Mouse (Mus musculus) frontal cortex, adult 2 months (tissue): ENCODE data around the gene Arhgap24. TPM values are rescaled to one million over a fixed set of nuclear protein-coding genes. Genes with fewer than 3 reads are reported as not detected.

Source experiments
- DNase-seq, 2 experiments: peaks; one replicate each; pipeline ENCODE4 v3.0.0; 2022; ENCODE audit warnings: low spot score in 1 of 2; ENCODE audit errors: extremely low spot score in 1 of 2
- polyA plus RNA-seq: library from polyadenylated mRNA; depleted of rRNA; stranded (reverse); fragments of >200 nt; gene quantifications from 2 replicates; pipeline ENCODE4 v1.2.3, GENCODE M21; 2012

Gene Arhgap24
- polyA plus RNA-seq, 1 experiment, result 6.2 TPM

DNA sequence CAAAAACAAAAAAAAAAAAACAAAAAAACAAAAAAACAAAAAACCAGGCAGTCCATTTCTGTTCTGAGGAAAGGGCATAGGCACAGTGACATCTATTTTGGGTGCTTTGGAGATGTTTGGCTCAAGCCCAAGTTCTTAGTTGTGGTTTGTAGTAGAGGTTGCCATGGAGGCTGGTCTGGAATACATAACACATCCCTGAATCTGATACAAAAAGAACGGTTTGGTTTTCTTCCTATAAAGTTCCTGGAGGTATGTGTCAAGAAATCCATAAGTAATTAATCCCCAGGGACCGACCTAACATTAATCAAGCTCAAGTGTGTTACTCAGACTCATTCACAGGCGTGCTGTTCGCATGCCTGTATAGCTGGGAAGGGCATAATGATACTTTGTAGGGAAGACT, 245.8 kb downstream of the Arhgap24 start:
- DNase-seq, result no peak

DNA sequence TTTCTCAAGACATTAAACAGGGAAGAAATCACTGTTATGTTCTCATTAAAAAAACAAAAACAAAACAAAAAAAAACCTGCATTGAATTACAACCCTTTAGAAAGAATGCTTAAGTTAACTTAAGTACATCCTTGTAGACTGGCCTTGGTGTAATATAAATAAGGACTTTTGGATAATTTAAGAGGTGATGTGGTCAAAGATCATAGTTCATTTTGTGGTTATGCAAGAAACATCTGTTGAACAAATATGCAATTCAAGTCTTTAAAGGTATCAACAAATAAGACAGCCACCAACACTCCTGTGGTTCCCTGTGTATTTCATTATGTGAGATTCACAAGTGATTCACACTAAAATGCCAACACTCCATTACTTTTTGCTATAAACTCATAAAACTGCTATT, 247.3 kb downstream of the Arhgap24 start:
- DNase-seq, result no peak

DNA sequence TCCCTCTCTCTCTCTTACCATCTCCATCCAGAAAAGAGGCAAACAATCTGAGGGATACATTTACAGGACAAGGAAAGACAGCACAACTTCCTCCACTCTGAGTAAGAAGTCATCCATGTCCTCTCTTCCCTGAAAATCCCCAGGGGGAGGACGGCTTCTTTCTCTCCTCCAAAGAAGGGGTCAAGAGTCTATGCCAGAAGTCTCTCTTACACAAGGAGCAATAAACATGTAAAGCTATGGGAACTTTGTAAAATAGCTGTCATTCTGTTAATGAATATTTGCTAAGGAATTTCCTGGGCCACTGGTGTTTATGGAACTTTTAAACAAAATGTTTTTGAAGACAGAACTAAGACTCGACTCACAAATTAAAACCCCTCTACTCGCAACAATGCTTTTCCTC, 248.3 kb downstream of the Arhgap24 start:
- no peak for DNase-seq

DNA sequence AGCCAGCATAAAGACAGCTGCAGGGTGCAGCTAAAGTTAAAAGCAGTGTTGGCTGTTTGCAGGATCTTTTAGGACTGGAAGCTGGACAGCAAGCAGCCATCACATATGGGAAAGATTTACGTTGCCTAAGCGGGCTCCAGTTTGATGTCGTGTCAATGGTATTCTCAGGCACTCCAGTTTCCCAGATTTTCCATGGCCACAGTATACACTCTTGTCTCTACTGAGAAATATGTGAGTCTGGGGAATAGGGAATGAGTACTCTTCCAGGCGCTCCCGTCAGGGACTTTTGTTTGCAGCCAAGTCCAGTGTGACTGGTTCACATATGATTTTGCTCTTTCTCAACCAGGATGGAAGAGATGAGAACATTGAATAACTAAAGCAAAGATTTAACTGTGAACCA, 254.9 kb downstream of the Arhgap24 start:
- no peak for DNase-seq

DNA sequence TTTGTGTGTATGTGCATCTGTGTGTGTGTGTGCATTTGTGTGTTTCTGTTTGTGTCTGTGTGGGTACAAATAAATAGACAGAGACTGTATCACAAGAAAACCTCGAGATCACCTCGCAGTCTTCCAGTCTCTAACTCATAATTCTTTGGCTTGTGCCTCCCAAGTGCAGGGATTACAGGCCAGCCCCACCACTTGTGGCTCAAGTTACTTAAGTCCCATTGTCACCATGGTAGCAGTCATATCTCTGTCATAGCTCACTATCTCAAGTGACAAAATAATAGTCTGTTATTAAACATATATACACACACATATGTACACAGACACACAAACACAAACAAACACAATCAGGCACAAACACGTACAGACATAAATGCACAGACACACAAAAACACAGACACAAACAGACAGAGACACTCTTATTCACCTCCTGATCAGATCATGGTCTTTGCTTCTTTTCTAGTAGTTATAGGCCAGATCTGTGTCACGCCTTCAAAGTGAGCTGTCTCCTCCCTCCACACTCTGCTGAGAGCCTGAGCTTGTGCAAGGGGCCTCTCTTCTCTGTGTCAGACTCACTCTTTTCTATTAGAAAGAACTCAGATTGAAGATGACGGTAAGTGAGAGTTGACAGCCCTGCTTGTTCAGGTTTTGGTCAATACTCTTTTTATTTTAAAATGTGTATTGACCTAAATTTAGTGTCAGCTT, 261.5 kb downstream of the Arhgap24 start:
- DNase-seq, result no peak

- no peak for DNase-seq
These were observed 262.2 kb downstream of the Arhgap24 start for GRCm38 (mm10) chr5:102743436-102743835.

GRCm38 (mm10) chr5:102744051-102744450, 262.9 kb downstream of the Arhgap24 start:
- DNase-seq, result no peak

GRCm38 (mm10) chr5:102748146-102748545, 267.0 kb downstream of the Arhgap24 start:
- DNase-seq, result no peak

GRCm38 (mm10) chr5:102749020-102749419, 267.8 kb downstream of the Arhgap24 start:
- peak in 1 of 2 experiments; percentile 23 for DNase-seq

GRCm38 (mm10) chr5:102750674-102751073, 269.5 kb downstream of the Arhgap24 start:
- peak in 1 of 2 experiments; percentile 7 for DNase-seq

- DNase-seq, result no peak
These were observed 270.6 kb downstream of the Arhgap24 start for GRCm38 (mm10) chr5:102751661-102752307.

DNA sequence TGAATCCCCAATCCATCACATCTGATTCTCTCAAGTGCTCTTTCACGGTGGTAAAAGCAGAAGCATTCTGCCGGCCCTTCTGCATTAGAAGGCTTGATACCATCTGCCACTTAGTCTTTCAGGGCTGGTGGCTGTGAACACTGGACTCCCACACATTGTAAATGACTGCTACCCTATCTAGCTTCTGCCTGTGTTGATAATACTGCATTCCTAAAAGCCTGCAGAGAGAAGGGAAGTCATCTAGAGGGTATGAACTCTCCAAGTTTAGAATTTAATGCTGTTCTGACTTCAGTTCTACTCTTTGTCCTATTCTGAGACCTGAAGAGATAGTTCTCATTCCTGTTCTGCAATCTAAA, 271.1 kb downstream of the Arhgap24 start:
- peak in 1 of 2 experiments; percentile 36 for DNase-seq

DNA sequence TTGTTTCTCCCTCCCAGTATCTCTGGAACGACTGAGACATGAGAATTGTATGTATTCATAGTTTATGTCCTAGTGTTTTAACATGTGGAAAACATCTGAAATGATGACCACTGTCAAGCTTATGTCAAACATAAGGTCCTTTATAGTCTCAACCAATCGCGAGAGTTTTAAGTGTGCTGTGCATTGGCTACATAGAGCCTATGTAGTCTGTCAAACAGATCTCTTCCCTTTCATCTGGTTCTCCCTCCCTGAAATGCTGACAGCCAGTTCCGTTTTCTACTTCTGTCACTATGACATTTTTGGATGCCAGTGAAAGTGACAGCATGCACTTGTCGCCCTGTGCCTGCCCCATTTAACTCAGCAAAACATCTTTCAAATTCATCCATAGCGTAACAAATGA, 275.8 kb downstream of the Arhgap24 start:
- DNase-seq, result no peak

GRCm38 (mm10) chr5:102765694-102766093, 284.5 kb downstream of the Arhgap24 start:
- DNase-seq, result no peak

DNA sequence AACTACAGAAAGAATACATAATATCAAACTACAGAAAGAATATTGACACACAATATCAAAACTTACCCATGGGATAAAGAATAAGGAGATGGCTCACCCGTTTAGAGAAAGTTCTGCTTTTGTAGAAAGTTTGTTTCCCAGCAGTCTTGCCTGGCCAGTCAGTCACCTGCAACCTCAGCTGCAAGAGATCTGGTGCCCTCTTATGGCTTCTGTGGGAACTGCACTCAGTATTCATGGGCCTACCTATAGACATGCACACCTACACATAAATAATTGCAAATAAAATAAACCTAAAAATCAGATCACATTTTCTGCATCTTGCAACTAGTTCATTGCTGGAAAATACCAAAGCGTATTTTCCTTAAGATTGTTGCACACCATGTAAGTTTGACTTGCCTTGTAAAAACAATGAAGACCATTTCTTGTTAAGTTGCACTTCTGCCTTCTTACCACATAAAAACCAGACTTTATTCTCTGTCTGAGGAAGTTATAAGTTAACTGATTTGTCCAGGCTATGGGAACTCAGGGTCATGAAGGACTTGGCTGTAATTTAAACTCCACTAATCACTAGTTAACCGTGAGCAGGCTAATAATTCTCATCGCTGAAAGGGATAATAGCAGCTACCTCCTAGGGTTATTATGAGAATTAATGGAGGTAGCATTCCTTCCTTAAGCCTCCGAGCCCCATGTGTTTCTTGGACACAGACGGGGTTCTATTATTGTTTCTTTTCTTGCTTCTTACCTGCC, 285.3 kb downstream of the Arhgap24 start:
- DNase-seq, result peak in 1 of 2 experiments; percentile 48

- no peak for DNase-seq
These were observed 285.9 kb downstream of the Arhgap24 start for GRCm38 (mm10) chr5:102767058-102767444.

DNA sequence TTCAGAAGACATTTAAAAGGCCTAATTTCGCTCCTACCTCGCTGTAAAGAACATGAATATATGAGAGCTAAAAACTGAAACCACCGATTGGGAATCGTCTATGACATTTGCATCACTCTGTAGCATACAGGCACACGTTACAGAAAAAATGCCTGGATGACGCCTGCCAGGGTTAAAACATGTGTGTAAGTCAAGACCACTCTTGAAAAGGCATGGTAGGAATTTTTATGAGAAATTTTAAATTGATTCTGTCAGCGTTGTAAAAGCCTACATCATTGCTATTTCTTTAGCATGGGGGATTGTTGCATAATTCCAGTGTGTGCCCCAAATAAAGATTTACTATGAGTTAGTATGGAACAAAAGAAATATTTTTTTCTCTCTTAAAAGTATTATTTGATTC, 286.6 kb downstream of the Arhgap24 start:
- DNase-seq, result no peak

DNA sequence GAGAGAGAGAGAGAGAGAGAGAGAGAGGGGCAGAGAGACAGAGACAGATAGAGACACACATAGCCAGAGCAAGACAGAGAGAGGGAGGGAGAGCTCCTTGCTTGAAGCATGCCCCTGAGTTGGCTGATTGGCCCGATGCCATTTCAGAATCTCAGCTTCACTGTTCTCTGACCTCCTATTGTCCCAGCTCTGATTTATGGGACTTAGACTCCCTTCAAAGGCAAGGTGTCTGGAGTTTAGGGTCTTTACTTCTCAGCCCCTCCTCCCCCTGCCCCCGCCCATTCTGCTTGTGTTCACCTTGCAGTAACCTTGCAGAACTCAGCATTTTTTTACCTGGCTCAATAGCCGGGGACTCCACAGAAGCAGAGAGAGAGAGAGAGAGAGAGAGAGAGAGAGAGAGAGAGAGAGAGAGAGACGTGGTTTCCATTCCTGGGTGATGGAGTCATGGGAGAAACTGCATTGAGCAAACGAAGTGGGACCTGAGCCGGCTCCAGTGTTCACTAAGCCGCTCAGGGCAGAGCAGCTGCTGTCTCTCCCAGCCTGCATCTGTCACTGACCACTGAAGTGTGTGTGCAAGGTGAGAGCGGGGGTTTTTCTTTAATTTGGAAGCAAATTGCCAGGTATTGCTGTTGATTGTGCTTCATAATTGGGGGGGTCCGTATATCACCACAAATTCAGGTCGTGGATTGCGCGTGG, 287.3 kb downstream of the Arhgap24 start:
- DNase-seq, result no peak

GRCm38 (mm10) chr5:102770611-102771010, 289.4 kb downstream of the Arhgap24 start:
- DNase-seq, result no peak

DNA sequence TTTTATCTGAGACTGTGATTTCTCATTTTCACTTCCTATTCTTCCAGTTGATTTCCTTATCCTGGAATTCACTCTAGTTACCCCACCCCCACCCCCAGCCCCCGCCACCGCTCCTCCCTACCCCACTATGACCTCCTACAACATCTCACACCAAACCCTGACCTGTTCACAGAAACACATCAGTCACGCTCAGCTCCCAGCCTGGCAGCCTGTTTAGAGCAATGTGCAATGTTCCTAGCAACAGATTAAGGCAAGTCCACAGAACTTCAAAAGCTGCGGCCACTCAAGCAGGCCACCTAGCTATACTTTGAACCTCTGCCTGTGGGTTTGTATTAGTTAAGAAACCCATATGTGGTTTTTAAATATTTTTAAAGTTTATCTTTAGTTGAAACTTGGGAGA, 293.3 kb downstream of the Arhgap24 start:
- no peak for DNase-seq

GRCm38 (mm10) chr5:102777255-102777654, 296.1 kb downstream of the Arhgap24 start:
- DNase-seq, result no peak
